Mouse (Mus musculus): ENCODE measurements around the gene Carhsp1. TPM values are rescaled to one million over a fixed set of nuclear protein-coding genes. Genes with fewer than 3 reads are reported as not detected.

Carhsp1 gene
- total and polyA plus RNA-seq, 3 experiments, result 19.5 to 28.0 TPM; not detected in 1

GRCm38 (mm10) chr16:8678676-8679075 lies 6.7 kb upstream of the Carhsp1 start:
- no peaks in the 10 kb centered on the region for H3K27me3 ChIP-seq (ENCODE audit: control insufficient read depth in 1 of 2, insufficient read depth in 2 of 2, low read length in 2 of 2)
- no peaks in the 10 kb centered on the region for H3K9me3 ChIP-seq (replicated peaks; ENCODE audit: insufficient read depth, low read length)
- peaks cover 0 to 23% of the 10 kb centered on the region in 2 experiments; a peak in 2 of 4 replicates for H3K36me3 ChIP-seq (ENCODE audit: control insufficient read depth in 1 of 2, insufficient read depth in 2 of 2, low read length in 2 of 2)
- H3K27ac ChIP-seq (ENCODE audit: control insufficient read depth, low read depth, low read length), result no peak overlapping the region
- no peak overlapping the region for H3K9ac ChIP-seq (ENCODE audit: control insufficient read depth, low read depth, low read length, poor library complexity, severe bottlenecking)
- DNase-seq (ENCODE audit: low read depth, low spot score), result peak; percentile 88
- H3K4me3 ChIP-seq (ENCODE audit: control insufficient read depth in 1 of 2, insufficient read depth in 1 of 2, low read depth in 2 of 2, low read length in 2 of 2), result no peak overlapping the region
- peaks cover 13 to 34% of the 10 kb centered on the region in 2 experiments for H3K4me1 ChIP-seq (ENCODE audit: control insufficient read depth in 1 of 2, insufficient read depth in 2 of 2, low read length in 2 of 2)
- no peaks in the 10 kb centered on the region for H3K79me2 ChIP-seq (ENCODE audit: control insufficient read depth, insufficient read depth, low read length, poor library complexity)
- TF ChIP-seq ZC3H11A (IDR thresholded peaks at IDR 0.05; ENCODE audit: low read depth, low read length) (no peak), NELFE (IDR thresholded peaks at IDR 0.05; ENCODE audit: low read depth, low read length) (no peak), TCF12 (IDR thresholded peaks at IDR 0.05; ENCODE audit: low read depth, low read length) (peak; percentile 77; the same call in 1 of the 2 replicates), TBP (IDR thresholded peaks at IDR 0.05; ENCODE audit: low read depth, low read length) (no peak), ZMIZ1 (IDR thresholded peaks at IDR 0.05; ENCODE audit: low read depth, low read length) (no peak), KAT2A (conservative IDR thresholded peaks at IDR 0.05; ENCODE audit: low read depth, low read length) (no peak), CHD2 (IDR thresholded peaks at IDR 0.05; ENCODE audit: low read length) (no peak), MYC (IDR thresholded peaks at IDR 0.05; ENCODE audit: low read depth, low read length) (no peak), NRF1 (IDR thresholded peaks at IDR 0.05; ENCODE audit: insufficient read depth, low read depth, low read length, poor library complexity, severe bottlenecking) (no peak), MEF2A (IDR thresholded peaks at IDR 0.05; ENCODE audit: extremely low read depth, insufficient replicate concordance, low read depth, low read length, poor library complexity, severe bottlenecking) (no peak), POLR2A (IDR thresholded peaks at IDR 0.05; ENCODE audit: control insufficient read depth in 1 of 2, insufficient read depth in 1 of 2, low read depth in 1 of 2, low read length in 2 of 2, poor library complexity in 1 of 2) (no peak), MYB (IDR thresholded peaks at IDR 0.05; ENCODE audit: low read depth, low read length) (no peak), RAD21 (IDR thresholded peaks at IDR 0.05; ENCODE audit: low read depth, low read length) (no peak; the same call in 1 of the 2 replicates), USF2 (IDR thresholded peaks at IDR 0.05; ENCODE audit: borderline replicate concordance in 1 of 2, insufficient read depth in 1 of 2, low read depth in 1 of 2, low read length in 2 of 2) (no peak), ETS1 (IDR thresholded peaks at IDR 0.05; ENCODE audit: low read depth, low read length) (peak; percentile 67), MXI1 (IDR thresholded peaks at IDR 0.05; ENCODE audit: low read depth, low read length) (no peak; the same call in 1 of the 2 replicates), USF1 (IDR thresholded peaks at IDR 0.05; ENCODE audit: low read depth, low read length) (no peak), TAL1 (IDR thresholded peaks at IDR 0.05; ENCODE audit: low read length) (peak; percentile 34; the same call in 1 of the 2 replicates), ZKSCAN1 (IDR thresholded peaks at IDR 0.05; ENCODE audit: low read depth, low read length) (no peak), GABPA (IDR thresholded peaks at IDR 0.05; ENCODE audit: low read depth, low read length) (no peak), EP300 (IDR thresholded peaks at IDR 0.05; ENCODE audit: low read depth in 1 of 2, low read length in 2 of 2) (peak; percentile 79 to 80), ELF1 (IDR thresholded peaks at IDR 0.05; ENCODE audit: low read depth, low read length) (no peak), HCFC1 (IDR thresholded peaks at IDR 0.05; ENCODE audit: low read depth, low read length) (no peak), UBTF (IDR thresholded peaks at IDR 0.05; ENCODE audit: borderline replicate concordance, insufficient read depth, low read depth, low read length) (no peak), RCOR1 (IDR thresholded peaks at IDR 0.05; ENCODE audit: low read depth, low read length) (peak; percentile 44; the same call in 1 of the 2 replicates), ZNF384 (IDR thresholded peaks at IDR 0.05; ENCODE audit: low read depth, low read length) (no peak), POLR2AphosphoS5 (IDR thresholded peaks at IDR 0.05; ENCODE audit: borderline replicate concordance, low read depth, low read length) (no peak), CHD1 (IDR thresholded peaks at IDR 0.05; ENCODE audit: low read depth, low read length) (no peak), MAZ (IDR thresholded peaks at IDR 0.05; ENCODE audit: low read depth, low read length) (no peak), JUND (IDR thresholded peaks at IDR 0.05; ENCODE audit: low read depth, low read length) (no peak), E2F4 (IDR thresholded peaks at IDR 0.05; ENCODE audit: borderline replicate concordance, low read depth, low read length) (no peak), GATA1 (IDR thresholded peaks at IDR 0.05; ENCODE audit: low read depth, low read length) (peak; percentile 80), MAX (IDR thresholded peaks at IDR 0.05; ENCODE audit: low read length) (no peak), BHLHE40 (IDR thresholded peaks at IDR 0.05; ENCODE audit: borderline replicate concordance, low read depth, low read length) (0 out of 2 replicates have a peak, but pooled peaks have one; percentile 14), SMC3 (IDR thresholded peaks at IDR 0.05; ENCODE audit: low read depth, low read length) (peak; percentile 35; the same call in 1 of the 2 replicates), POLR2AphosphoS2 (IDR thresholded peaks at IDR 0.05; ENCODE audit: low read length) (no peak), SIN3A (IDR thresholded peaks at IDR 0.05; ENCODE audit: low read length) (peak; percentile 63; the same call in 1 of the 2 replicates), CTCF (IDR thresholded peaks at IDR 0.05 in 2 of 3, conservative IDR thresholded peaks at IDR 0.05 in 1 of 3; ENCODE audit: control insufficient read depth in 1 of 3, insufficient read depth in 1 of 3, low read depth in 2 of 3, low read length in 3 of 3, poor library complexity in 1 of 3, severe bottlenecking in 1 of 3) (no peak)

All from MEL (cell line).